Mouse (Mus musculus) hindbrain, embryonic 13.5 days (tissue): ENCODE results near the gene Taf1. TPM values are rescaled to one million over a fixed set of nuclear protein-coding genes. Genes with fewer than 3 reads are reported as not detected.
"Not testable (repeated sequence)": the region's sequence is repeated elsewhere in the genome, so short reads cannot be mapped to it uniquely, and the experiment has no call there.

Experiments
- ATAC-seq: fragments of 200-750 bp; cut with Nextera tagmentation; 2 replicates; pipeline ENCODE4 v1.8.0; 2017; ENCODE audit warnings: moderate TSS enrichment; ENCODE audit not compliant: low FRiP score
- H3K27ac ChIP-seq: fragments of 300-500 bp; sonication (generic); 2 replicates; pipeline ENCODE4 v1.5.1; 2015; ENCODE audit warnings: inconsistent platforms, mild to moderate bottlenecking, moderate library complexity
- H3K27me3 ChIP-seq: fragments of 300-500 bp; sonication (generic); 2 replicates; pipeline ENCODE4 v1.6.1; 2015; ENCODE audit warnings: mild to moderate bottlenecking, inconsistent platforms
- H3K36me3 ChIP-seq: fragments of 300-500 bp; sonication (generic); 2 replicates; pipeline ENCODE4 v1.6.1; 2015; ENCODE audit warnings: mild to moderate bottlenecking, inconsistent platforms
- H3K4me1 ChIP-seq: fragments of 300-500 bp; sonication (generic); replicated peaks from 2 replicates; pipeline ENCODE4 v1.6.1; 2015; ENCODE audit warnings: inconsistent platforms
- H3K4me2 ChIP-seq: fragments of 300-500 bp; sonication (generic); 2 replicates; pipeline ENCODE4 v1.6.1; 2015; ENCODE audit warnings: inconsistent platforms, mild to moderate bottlenecking, moderate library complexity
- H3K4me3 ChIP-seq: fragments of 300-500 bp; sonication (generic); 2 replicates; pipeline ENCODE4 v1.5.1; 2015; ENCODE audit warnings: mild to moderate bottlenecking, inconsistent platforms
- H3K9ac ChIP-seq: fragments of 300-500 bp; sonication (generic); 2 replicates; pipeline ENCODE4 v1.6.1; 2015; ENCODE audit warnings: mild to moderate bottlenecking, inconsistent platforms
- H3K9me3 ChIP-seq: fragments of 300-500 bp; sonication (generic); 2 replicates; pipeline ENCODE4 v1.6.1; 2016; ENCODE audit warnings: inconsistent platforms
- WGBS: fragments of 180-500 bp; shearing (Covaris S2); methylation state at CpG from one replicate; pipeline ENCODE4 v1.1.7; 2015; 5-methylcytosine and 5-hydroxymethylcytosine counted together
- polyA plus RNA-seq: library from polyadenylated mRNA; unstranded; fragments of >200 nt; fragmentation: Nextera tagmentation; extraction: Ambion mirVana; gene quantifications from 2 replicates; pipeline ENCODE4 v1.2.1, GENCODE M21; 2015

The Taf1 gene
- polyA plus RNA-seq, result 15.1 and 16.4 TPM in 2 replicates

DNA sequence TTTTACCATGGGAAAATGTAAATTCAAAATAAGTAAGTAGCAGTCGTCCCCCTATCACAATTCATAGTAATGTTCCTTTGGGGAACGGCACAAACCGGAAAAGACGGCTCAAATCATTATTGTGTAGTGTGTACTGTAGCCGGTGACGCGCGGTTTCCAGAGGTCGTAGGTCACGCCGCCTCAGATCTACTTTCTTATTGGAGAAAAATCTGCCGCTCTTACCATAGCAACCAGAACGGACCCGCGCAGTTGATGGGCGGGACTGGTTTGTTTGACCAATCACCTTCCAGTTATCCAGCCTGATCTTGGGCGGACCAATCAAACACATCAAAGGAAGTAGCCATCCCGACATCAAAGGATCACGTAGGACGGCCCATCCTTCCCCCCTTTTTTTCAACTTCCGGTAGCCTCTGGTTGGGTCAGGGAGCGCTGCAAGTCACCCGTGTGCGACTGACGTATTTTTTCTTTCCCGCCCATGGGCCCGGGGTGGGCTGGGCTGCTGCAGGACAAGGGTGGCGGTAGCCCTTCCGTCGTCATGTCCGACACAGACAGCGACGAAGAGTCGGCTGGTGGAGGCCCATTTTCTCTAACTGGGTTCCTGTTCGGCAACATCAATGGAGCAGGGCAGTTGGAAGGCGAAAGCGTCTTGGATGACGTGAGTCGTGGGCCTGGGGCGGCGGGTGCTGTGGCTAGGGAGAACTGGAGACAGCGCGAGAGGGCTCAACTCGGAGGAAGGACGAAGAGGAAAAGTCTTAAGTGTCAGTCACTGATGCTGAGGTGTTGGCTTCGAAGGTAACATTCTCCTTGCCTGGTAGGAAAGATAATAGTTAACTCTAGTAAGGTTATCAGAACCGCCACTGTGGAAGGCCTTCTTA is at the start of gene Taf1:
TSS of gene Taf1 (plus strand) at position 388 of the 875 bp plus-strand sequence.
- peaks cover 7% of the 10 kb centered on the region for H3K36me3 ChIP-seq
- peak; percentile 99 for ATAC-seq
- WGBS, result 22% methylated on average over 47 of the region's 47 CpGs
- H3K9me3 ChIP-seq, result no peaks in the 10 kb centered on the region
- H3K4me1 ChIP-seq, result peaks cover 8% of the 10 kb centered on the region
- peak within 1 kb of the TSS; percentile 86 for H3K27ac ChIP-seq
- peak within 1 kb of the TSS; percentile 64 for H3K4me2 ChIP-seq
- peak within 1 kb of the TSS; percentile 70 for H3K9ac ChIP-seq
- H3K27me3 ChIP-seq, result no peaks in the 10 kb centered on the region
- peak within 1 kb of the TSS; percentile 57 for H3K4me3 ChIP-seq

DNA sequence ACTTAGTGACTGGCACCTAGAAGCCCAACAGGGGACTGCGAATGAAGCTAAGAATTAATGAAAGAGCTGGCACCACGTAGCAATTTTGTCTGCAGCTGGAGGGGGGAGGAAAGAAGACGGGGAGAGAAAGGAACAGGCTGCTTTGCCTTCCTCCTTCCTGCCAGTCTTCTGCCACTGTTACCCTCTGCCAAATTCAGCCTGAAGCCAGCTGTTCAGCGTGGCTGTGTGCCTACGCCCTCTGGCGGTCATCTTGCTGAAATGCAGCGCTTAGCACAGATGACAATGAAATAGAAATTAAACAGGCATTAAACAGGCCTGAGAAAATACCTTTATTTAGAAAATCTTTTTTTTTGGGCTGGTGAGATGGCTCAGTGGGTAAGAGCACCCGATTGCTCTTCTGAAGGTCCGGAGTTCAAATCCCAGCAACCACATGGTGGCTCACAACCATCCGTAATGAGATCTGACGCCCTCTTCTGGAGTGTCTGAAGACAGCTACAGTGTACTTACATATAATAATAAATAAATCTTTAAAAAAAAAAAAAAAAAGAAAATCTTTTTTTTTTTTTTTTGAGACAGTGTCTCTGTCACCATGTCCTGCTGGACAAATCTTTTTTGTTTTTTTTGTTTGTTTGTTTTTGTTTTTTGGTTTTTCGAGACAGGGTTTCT is 45.9 kb upstream of the Taf1 start:
- not testable (repeated sequence) for H3K27ac ChIP-seq, H3K4me1 ChIP-seq, H3K9ac ChIP-seq, H3K4me2 ChIP-seq, H3K4me3 ChIP-seq, H3K9me3 ChIP-seq, H3K36me3 ChIP-seq, ATAC-seq, H3K27me3 ChIP-seq
- WGBS, result 29% methylated on average over 11 of the region's 12 CpGs

DNA sequence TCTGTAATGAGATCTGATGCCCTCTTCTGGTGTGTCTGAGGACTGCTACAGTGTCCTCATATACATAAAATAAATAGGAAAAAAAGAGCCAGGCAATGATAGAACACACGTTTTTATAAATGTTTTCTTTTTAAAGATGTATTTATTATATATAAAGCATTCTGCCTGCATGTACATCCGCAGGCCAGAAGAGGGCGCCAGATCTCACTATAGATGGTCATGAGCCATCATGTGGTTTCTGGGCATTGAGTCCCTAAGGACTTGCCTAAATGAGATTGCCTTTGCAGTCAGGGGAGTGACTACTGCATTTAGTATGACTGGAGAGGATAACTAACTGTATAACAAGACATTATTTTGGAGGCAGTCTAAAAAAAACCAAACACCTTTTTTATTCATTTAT is 27.9 kb upstream of the Taf1 start:
- Histone ChIP-seq H3K4me2 (no peak overlapping the region), H3K4me1 (no peaks in the 10 kb centered on the region), H3K36me3 (no peaks in the 10 kb centered on the region), H3K4me3 (no peak overlapping the region), H3K27ac (no peak overlapping the region), H3K9me3 (no peaks in the 10 kb centered on the region), H3K9ac (no peak overlapping the region), H3K27me3 (no peaks in the 10 kb centered on the region)
- ATAC-seq, result no peak
- 14% methylated on average over 3 of the region's 3 CpGs for WGBS

DNA sequence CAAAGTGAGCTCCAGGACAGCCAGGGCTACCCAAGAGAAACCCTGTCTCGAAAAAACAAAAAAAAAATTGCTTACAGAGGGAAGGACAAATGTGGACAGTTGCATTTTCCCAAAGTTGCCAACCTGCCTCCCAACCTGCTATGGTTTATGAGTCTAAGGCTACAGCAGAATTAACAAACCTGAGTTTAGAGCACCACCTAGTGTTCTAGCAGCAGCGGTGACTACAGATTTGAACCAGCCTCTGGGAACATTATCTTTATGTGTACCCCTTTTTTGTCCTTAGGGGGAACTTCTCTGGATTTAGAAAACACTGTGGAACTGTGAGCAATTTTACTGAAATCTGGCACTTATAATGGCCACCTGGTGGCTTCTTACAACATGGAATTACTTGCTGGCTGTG is 16.8 kb upstream of the Taf1 start:
- WGBS, result 17% methylated on average over 2 of the region's 2 CpGs
- no peak for ATAC-seq
- H3K4me3 ChIP-seq, result no peak overlapping the region
- H3K27ac ChIP-seq, result no peak overlapping the region
- H3K4me1 ChIP-seq, result no peaks in the 10 kb centered on the region
- no peaks in the 10 kb centered on the region for H3K27me3 ChIP-seq
- no peak overlapping the region for H3K9ac ChIP-seq
- H3K36me3 ChIP-seq, result no peaks in the 10 kb centered on the region
- no peak overlapping the region for H3K4me2 ChIP-seq
- H3K9me3 ChIP-seq, result no peaks in the 10 kb centered on the region

DNA sequence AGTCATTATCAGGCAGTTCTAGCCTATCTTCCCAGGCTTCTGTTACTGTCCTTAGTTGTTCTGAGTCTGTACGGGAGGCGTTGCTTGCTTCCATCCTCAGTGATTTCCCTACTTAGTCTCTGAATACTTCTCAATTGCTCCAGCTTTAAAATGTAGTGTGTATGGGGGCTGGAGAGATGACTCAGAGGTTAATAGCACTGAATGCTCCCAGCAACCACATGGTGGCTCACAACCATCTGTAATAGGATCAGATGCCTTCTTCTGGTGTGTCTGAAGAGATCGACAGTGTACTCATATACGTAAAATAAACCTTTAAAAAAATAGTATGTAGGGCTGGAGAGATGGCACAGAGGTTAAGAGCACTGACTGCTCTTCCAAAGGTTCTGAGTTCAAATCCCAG is 14.5 kb upstream of the Taf1 start:
- ATAC-seq, result no peak
- Histone ChIP-seq H3K27me3 (no peaks in the 10 kb centered on the region), H3K36me3 (no peaks in the 10 kb centered on the region), H3K4me1 (no peaks in the 10 kb centered on the region), H3K9ac (no peak overlapping the region), H3K27ac (no peak overlapping the region), H3K4me3 (no peak overlapping the region), H3K9me3 (no peaks in the 10 kb centered on the region), H3K4me2 (no peak overlapping the region)
- WGBS, result 85% methylated on average over 4 of the region's 4 CpGs

DNA sequence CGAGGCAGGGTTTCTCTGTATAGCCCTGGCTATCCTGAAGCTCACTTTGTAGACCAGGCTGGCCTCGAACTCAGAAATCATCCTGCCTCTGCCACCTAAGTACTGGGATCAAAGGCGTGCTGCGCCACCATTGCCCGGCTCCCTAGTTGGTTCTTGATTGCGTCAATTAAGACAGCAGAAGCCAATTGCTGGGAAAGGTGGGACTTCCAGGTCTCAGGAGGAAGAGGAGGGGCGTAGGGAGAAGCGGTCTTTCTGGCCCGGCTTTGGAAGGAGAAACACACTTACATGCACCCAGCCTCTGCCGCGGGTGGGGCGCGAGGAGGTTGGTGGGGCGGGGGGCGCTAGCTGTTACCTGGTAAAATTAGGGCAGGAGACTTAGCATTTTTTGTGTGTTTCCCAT is 10.5 kb upstream of the Taf1 start:
- H3K27ac ChIP-seq, result no peak overlapping the region
- H3K4me2 ChIP-seq, result no peak overlapping the region
- no peaks in the 10 kb centered on the region for H3K4me1 ChIP-seq
- 0 out of 2 replicates have a peak, but pooled peaks cover 3% of the 10 kb centered on the region for H3K27me3 ChIP-seq
- H3K9me3 ChIP-seq, result no peaks in the 10 kb centered on the region
- H3K9ac ChIP-seq, result no peak overlapping the region
- no peak overlapping the region for H3K4me3 ChIP-seq
- no peaks in the 10 kb centered on the region for H3K36me3 ChIP-seq
- 89% methylated on average over 15 of the region's 15 CpGs for WGBS
- ATAC-seq, result no peak

DNA sequence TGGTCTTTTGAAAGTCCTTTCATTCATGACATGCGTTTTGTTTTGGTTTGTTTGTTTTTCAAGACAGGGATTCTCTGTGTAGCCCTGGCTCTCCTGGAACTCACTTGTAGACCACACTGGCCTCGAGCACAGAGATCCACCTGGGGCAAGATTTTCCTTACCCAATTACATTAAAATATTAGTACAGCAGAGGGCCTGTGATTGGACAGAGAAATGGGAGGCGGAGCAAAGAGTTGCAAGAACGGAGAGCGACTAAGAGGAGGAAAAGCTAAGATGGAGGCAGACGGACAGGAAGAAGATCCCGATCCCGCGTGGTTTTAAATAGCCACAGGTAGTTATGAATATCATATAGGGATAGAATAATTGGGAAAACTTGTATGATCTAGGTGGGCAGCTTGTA is 5.2 kb upstream of the Taf1 start:
- no peaks in the 10 kb centered on the region for H3K9me3 ChIP-seq
- H3K4me1 ChIP-seq, result no peaks in the 10 kb centered on the region
- H3K27me3 ChIP-seq, result 0 out of 2 replicates have a peak, but pooled peaks cover 3% of the 10 kb centered on the region
- H3K9ac ChIP-seq, result no peak overlapping the region
- no peak for ATAC-seq
- H3K36me3 ChIP-seq, result no peaks in the 10 kb centered on the region
- H3K27ac ChIP-seq, result no peak overlapping the region
- 49% methylated on average over 9 of the region's 9 CpGs for WGBS
- no peak overlapping the region for H3K4me3 ChIP-seq
- H3K4me2 ChIP-seq, result no peak overlapping the region

DNA sequence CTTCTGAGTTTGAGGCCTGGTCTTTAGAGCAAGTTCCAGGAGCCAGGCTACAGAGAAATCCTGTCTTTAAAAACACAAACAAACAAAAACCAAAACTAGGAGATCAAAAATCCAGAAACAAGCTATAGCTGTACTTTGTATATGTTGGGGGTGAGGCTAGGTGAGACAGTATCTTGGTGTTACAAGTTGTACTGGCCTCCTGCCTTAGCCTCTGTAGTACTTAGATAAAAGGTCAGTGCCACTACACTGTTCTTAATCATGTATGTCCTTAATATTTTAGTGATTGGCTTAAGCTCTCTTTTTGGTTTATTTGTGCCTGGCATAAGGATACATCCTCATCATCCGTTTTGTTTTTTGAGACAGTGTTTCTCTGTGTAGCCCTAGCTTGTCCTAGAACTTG is 52.9 kb downstream of the Taf1 start:
- no peak for ATAC-seq
- Histone ChIP-seq H3K9ac (no peak overlapping the region), H3K27me3 (no peaks in the 10 kb centered on the region), H3K27ac (no peak overlapping the region), H3K4me3 (no peak overlapping the region), H3K36me3 (peaks cover 14% of the 10 kb centered on the region), H3K4me1 (no peaks in the 10 kb centered on the region), H3K4me2 (no peak overlapping the region), H3K9me3 (no peaks in the 10 kb centered on the region)
- WGBS, result 87% methylated on average over 1 of the region's 1 CpGs

DNA sequence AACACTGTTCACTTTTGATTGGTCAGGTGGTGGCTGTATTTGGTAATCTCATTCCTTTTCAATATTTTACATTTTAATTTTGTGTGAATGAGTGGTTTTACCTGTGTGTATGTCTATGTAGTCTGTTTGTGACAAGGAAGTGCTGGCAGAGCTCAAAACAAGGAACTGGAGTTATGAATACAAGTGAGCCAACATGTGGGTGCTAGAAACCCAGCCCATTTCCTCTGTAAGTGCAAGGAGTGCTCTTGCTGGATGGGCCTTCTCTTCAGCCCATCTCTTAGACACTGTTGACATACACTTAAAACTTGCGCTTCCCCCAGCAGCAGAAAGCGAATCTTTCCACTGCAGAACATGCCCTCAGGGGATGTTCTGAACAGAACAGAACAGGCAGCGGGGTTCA is 83.6 kb downstream of the Taf1 start:
- Histone ChIP-seq H3K4me3 (no peak overlapping the region), H3K27ac (no peak overlapping the region), H3K36me3 (no peaks in the 10 kb centered on the region), H3K4me2 (no peak overlapping the region), H3K27me3 (no peaks in the 10 kb centered on the region), H3K4me1 (no peaks in the 10 kb centered on the region), H3K9ac (no peak overlapping the region), H3K9me3 (no peaks in the 10 kb centered on the region)
- WGBS, result 88% methylated on average over 3 of the region's 3 CpGs
- ATAC-seq, result no peak

DNA sequence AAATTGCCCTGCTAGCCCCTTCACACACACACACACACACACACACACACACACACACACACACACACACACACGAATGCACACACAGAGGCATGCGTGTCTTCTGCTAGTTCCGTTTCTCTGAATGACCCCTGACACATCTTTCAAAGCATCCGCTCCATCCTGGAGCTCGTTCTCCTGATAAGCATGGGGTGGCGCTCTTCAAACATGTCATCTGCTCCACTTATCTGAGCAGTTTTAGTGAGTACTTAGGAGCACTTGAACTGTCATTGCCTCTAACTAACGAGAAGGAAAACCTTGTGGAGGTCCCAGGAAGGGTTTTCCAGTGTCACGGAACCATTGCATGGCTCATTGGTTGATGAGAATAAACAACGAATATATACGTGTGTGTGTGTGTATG is 85.4 kb downstream of the Taf1 start:
- no peaks in the 10 kb centered on the region for H3K27me3 ChIP-seq
- no peak for ATAC-seq
- no peak overlapping the region for H3K4me3 ChIP-seq
- WGBS, result 76% methylated on average over 10 of the region's 10 CpGs
- no peaks in the 10 kb centered on the region for H3K36me3 ChIP-seq
- H3K4me2 ChIP-seq, result no peak overlapping the region
- no peak overlapping the region for H3K27ac ChIP-seq
- H3K9me3 ChIP-seq, result no peaks in the 10 kb centered on the region
- no peak overlapping the region for H3K9ac ChIP-seq
- H3K4me1 ChIP-seq, result no peaks in the 10 kb centered on the region

DNA sequence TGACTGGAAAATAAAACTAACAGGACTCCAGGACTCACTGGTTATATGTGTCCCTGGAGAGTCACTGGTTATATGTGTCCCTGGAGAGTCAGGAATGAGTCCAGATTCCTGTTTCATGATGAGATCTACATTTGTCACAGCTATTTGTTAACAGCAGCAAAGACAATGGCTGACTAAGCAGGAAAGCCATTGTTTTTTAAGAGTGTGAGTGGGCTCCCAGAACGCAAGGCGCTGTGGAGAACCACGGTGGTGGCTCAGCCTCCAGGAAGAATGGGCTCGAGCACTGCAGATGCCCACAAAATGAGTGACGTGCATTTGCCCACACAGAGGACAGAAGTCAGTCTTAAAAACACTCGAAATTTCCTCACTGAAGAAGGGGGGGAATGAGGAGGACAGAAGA is 87.8 kb downstream of the Taf1 start:
- H3K4me1 ChIP-seq, result no peaks in the 10 kb centered on the region
- no peak overlapping the region for H3K9ac ChIP-seq
- 69% methylated on average over 6 of the region's 6 CpGs for WGBS
- no peak overlapping the region for H3K4me2 ChIP-seq
- no peaks in the 10 kb centered on the region for H3K36me3 ChIP-seq
- H3K9me3 ChIP-seq, result no peaks in the 10 kb centered on the region
- no peak overlapping the region for H3K4me3 ChIP-seq
- no peaks in the 10 kb centered on the region for H3K27me3 ChIP-seq
- H3K27ac ChIP-seq, result no peak overlapping the region
- ATAC-seq, result no peak

DNA sequence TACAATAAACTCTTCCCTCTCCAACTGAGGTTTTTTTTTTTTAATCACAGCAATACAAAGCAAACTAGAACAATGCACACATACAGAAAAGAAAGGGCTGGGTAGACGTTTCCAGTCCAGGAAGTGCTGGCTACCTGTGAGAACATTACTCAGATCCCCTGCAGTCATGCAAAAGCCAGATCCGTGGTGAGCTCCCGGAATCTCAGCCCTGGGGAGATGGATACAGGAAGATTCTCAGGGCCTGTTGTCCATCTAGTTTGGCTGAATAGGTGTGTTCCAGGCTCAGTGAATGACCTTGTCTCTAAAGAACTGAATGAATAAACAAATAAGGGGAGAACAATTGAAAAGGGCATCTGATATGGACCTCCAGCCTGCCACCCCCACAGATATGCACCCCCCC is 90.0 kb downstream of the Taf1 start:
- Histone ChIP-seq H3K9ac (no peak overlapping the region), H3K4me2 (no peak overlapping the region), H3K4me3 (no peak overlapping the region), H3K27me3 (no peaks in the 10 kb centered on the region), H3K4me1 (no peaks in the 10 kb centered on the region), H3K9me3 (no peaks in the 10 kb centered on the region), H3K36me3 (no peaks in the 10 kb centered on the region), H3K27ac (no peak overlapping the region)
- no peak for ATAC-seq
- WGBS, result 53% methylated on average over 3 of the region's 3 CpGs
